Mouse (Mus musculus): ENCODE data around the gene Rbfox2. TPM values are rescaled to one million over a fixed set of nuclear protein-coding genes. Genes with fewer than 3 reads are reported as not detected.

Rbfox2 gene
- polyA plus RNA-seq, 1 experiment from 2014 or later = 78.4 TPM

- Histone ChIP-seq H3K4me1 (replicated peaks) (no peaks in the 10 kb centered on the region), H3K9ac (replicated peaks) (no peak overlapping the region), H3K27ac (no peak overlapping the region), H3K4me3 (replicated peaks) (no peak overlapping the region), H3K27me3 (no peaks in the 10 kb centered on the region), H3K36me3 (peaks cover 41% of the 10 kb centered on the region), H3K4me2 (no peak overlapping the region), H3K9me3 (no peaks in the 10 kb centered on the region)
- no peak for ATAC-seq (ENCODE audit: insufficient number of reproducible peaks, insufficient read depth, low FRiP score, low TSS enrichment, low read depth)
- 99% methylated on average over 7 of the region's 7 CpGs for WGBS
Measured at GRCm38 (mm10) chr15:77119666-77120065, 187.1 kb downstream of the Rbfox2 start.

DNA sequence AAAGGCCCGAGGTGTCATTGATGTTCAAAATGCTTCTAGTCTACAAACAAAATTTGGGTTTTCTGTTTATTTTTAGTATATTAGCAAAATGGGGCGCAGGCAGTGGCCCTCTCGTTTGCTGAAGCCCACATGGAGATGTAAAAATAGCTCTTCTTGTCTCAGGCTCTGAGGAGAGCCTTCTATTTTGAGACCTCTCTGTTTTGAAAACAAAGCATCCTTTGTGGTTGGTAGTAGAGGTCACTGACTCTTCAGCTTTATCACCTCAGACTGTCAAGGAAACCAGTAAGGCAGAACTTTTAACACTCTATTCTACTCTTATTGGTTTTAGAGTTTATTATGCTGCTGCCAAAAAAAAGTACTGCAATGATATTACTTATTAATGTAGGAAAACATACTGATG lies 189.6 kb downstream of the Rbfox2 start:
- H3K4me2 ChIP-seq = no peak overlapping the region
- WGBS = 81% methylated on average over 3 of the region's 3 CpGs
- no peak for ATAC-seq (ENCODE audit: insufficient number of reproducible peaks, insufficient read depth, low FRiP score, low TSS enrichment, low read depth)
- no peak overlapping the region for H3K9ac ChIP-seq (replicated peaks)
- H3K36me3 ChIP-seq = peaks cover 66% of the 10 kb centered on the region
- no peaks in the 10 kb centered on the region for H3K4me1 ChIP-seq (replicated peaks)
- no peaks in the 10 kb centered on the region for H3K9me3 ChIP-seq
- H3K4me3 ChIP-seq (replicated peaks) = no peak overlapping the region
- H3K27me3 ChIP-seq = no peaks in the 10 kb centered on the region
- no peak overlapping the region for H3K27ac ChIP-seq

DNA sequence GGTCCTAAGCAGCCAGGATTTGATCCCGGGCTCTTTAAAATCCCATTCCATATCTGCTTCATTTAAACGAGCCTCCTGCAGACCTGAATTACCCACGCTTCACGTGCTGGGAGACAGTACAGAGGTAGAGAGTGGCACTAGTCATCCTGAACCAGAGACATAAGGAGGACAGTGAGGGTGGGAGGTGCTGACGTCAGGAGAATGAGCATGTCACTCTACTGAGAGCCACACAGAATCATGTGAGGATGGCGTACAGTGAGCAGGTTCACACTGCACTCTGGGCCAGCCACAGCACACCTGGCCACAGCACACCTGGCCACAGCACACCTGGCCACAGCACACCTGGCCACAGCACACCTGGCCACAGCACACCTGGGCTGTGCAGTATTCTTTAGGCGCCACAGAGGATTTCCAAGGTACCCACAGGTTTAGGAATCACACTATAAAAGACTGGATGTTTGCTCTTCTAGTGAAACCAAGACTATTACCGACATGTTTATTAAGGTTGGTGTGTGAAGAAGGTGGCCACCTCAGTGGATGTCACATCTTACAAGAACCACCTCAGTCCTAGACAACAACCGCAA lies 190.6 kb downstream of the Rbfox2 start:
- 90% methylated on average over 9 of the region's 9 CpGs for WGBS
- no peak for ATAC-seq (ENCODE audit: insufficient number of reproducible peaks, insufficient read depth, low FRiP score, low TSS enrichment, low read depth)
- Histone ChIP-seq H3K4me3 (replicated peaks) (no peak overlapping the region), H3K4me2 (no peak overlapping the region), H3K4me1 (replicated peaks) (no peaks in the 10 kb centered on the region), H3K36me3 (peaks cover 74% of the 10 kb centered on the region), H3K27me3 (no peaks in the 10 kb centered on the region), H3K9me3 (no peaks in the 10 kb centered on the region), H3K9ac (replicated peaks) (no peak overlapping the region), H3K27ac (no peak overlapping the region)

DNA sequence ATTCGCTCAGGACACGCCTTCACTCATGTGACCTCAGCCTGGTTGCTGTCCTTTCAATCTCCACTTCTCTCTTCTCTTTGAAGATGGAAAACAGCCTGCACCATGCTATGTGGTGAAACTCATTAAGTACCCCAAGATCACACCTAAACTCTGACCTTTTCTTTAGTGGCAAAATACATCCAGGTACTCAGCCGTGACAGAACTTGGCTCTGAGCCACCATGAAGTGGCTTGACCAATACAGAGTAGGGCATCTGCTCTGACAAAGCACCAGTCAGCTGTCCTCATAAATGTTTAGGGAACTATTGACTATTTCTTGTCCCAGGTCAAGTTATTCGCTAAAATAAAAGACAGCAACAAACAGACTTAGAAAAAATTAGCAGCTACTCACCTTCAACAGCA lies 191.3 kb downstream of the Rbfox2 start:
- H3K4me3 ChIP-seq (replicated peaks) = no peak overlapping the region
- ATAC-seq (ENCODE audit: insufficient number of reproducible peaks, insufficient read depth, low FRiP score, low TSS enrichment, low read depth) = no peak
- no peaks in the 10 kb centered on the region for H3K27me3 ChIP-seq
- H3K36me3 ChIP-seq = peaks cover 75% of the 10 kb centered on the region
- H3K4me2 ChIP-seq = no peak overlapping the region
- H3K4me1 ChIP-seq (replicated peaks) = no peaks in the 10 kb centered on the region
- H3K9me3 ChIP-seq = no peaks in the 10 kb centered on the region
- H3K9ac ChIP-seq (replicated peaks) = no peak overlapping the region
- no peak overlapping the region for H3K27ac ChIP-seq
- 80% methylated on average over 4 of the region's 4 CpGs for WGBS

GRCm38 (mm10) chr15:77113591-77113990 lies 193.2 kb downstream of the Rbfox2 start:
- ATAC-seq (ENCODE audit: insufficient number of reproducible peaks, insufficient read depth, low FRiP score, low TSS enrichment, low read depth) = no peak
- no peak overlapping the region for H3K4me3 ChIP-seq (replicated peaks)
- H3K27ac ChIP-seq = no peak overlapping the region
- H3K9ac ChIP-seq (replicated peaks) = no peak overlapping the region
- WGBS = 85% methylated on average over 9 of the region's 9 CpGs
- no peaks in the 10 kb centered on the region for H3K27me3 ChIP-seq
- H3K9me3 ChIP-seq = no peaks in the 10 kb centered on the region
- H3K4me1 ChIP-seq (replicated peaks) = no peaks in the 10 kb centered on the region
- H3K4me2 ChIP-seq = no peak overlapping the region
- peaks cover 69% of the 10 kb centered on the region for H3K36me3 ChIP-seq

- H3K27ac ChIP-seq = no peak overlapping the region
- H3K4me1 ChIP-seq (replicated peaks) = no peaks in the 10 kb centered on the region
- ATAC-seq (ENCODE audit: insufficient number of reproducible peaks, insufficient read depth, low FRiP score, low TSS enrichment, low read depth) = no peak
- peaks cover 80% of the 10 kb centered on the region for H3K36me3 ChIP-seq
- H3K9ac ChIP-seq (replicated peaks) = no peak overlapping the region
- no peak overlapping the region for H3K4me3 ChIP-seq (replicated peaks)
- WGBS = 95% methylated on average over 2 of the region's 2 CpGs
- no peaks in the 10 kb centered on the region for H3K27me3 ChIP-seq
- no peak overlapping the region for H3K4me2 ChIP-seq
- no peaks in the 10 kb centered on the region for H3K9me3 ChIP-seq
Measured at GRCm38 (mm10) chr15:77112378-77112777, 194.4 kb downstream of the Rbfox2 start.

GRCm38 (mm10) chr15:77111924-77112323 lies 194.9 kb downstream of the Rbfox2 start:
- Histone ChIP-seq H3K9me3 (no peaks in the 10 kb centered on the region), H3K36me3 (peaks cover 83% of the 10 kb centered on the region), H3K9ac (replicated peaks) (no peak overlapping the region), H3K27me3 (no peaks in the 10 kb centered on the region), H3K27ac (no peak overlapping the region), H3K4me1 (replicated peaks) (no peaks in the 10 kb centered on the region), H3K4me3 (replicated peaks) (no peak overlapping the region), H3K4me2 (no peak overlapping the region)
- no peak for ATAC-seq (ENCODE audit: insufficient number of reproducible peaks, insufficient read depth, low FRiP score, low TSS enrichment, low read depth)
- WGBS = 85% methylated on average over 7 of the region's 7 CpGs

DNA sequence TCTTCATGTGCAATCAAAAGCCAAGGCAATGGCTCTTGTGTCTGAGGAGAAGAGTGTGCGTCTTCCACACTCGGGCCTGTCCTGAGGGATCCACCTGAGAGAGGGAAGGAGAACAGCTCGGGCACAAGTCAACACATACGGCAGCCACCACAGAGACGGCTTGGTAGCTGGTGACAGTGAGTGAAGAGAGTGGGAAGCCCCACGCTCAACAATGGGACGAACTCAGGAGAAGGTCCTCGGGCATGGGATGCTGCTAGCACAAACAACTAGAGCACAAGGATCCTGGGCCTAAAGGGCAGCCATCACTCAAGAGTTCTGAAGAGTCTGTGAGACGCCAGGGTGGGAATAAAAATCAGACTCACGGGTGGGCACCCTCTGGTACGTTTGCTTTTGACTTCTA lies 196.4 kb downstream of the Rbfox2 start:
- H3K9me3 ChIP-seq = no peaks in the 10 kb centered on the region
- peaks cover 71% of the 10 kb centered on the region for H3K36me3 ChIP-seq
- no peak overlapping the region for H3K9ac ChIP-seq (replicated peaks)
- H3K27me3 ChIP-seq = no peaks in the 10 kb centered on the region
- WGBS = 93% methylated on average over 11 of the region's 11 CpGs
- no peak overlapping the region for H3K4me3 ChIP-seq (replicated peaks)
- no peak overlapping the region for H3K4me2 ChIP-seq
- H3K4me1 ChIP-seq (replicated peaks) = no peaks in the 10 kb centered on the region
- H3K27ac ChIP-seq = no peak overlapping the region
- no peak for ATAC-seq (ENCODE audit: insufficient number of reproducible peaks, insufficient read depth, low FRiP score, low TSS enrichment, low read depth)

- 82% methylated on average over 10 of the region's 10 CpGs for WGBS
- Histone ChIP-seq H3K9me3 (no peaks in the 10 kb centered on the region), H3K4me1 (replicated peaks) (no peaks in the 10 kb centered on the region), H3K27ac (no peak overlapping the region), H3K4me2 (no peak overlapping the region), H3K27me3 (no peaks in the 10 kb centered on the region), H3K36me3 (peaks cover 49% of the 10 kb centered on the region), H3K9ac (replicated peaks) (no peak overlapping the region), H3K4me3 (replicated peaks) (no peak overlapping the region)
- no peak for ATAC-seq (ENCODE audit: insufficient number of reproducible peaks, insufficient read depth, low FRiP score, low TSS enrichment, low read depth)
Measured at GRCm38 (mm10) chr15:77107169-77107908, 199.5 kb downstream of the Rbfox2 start.

DNA sequence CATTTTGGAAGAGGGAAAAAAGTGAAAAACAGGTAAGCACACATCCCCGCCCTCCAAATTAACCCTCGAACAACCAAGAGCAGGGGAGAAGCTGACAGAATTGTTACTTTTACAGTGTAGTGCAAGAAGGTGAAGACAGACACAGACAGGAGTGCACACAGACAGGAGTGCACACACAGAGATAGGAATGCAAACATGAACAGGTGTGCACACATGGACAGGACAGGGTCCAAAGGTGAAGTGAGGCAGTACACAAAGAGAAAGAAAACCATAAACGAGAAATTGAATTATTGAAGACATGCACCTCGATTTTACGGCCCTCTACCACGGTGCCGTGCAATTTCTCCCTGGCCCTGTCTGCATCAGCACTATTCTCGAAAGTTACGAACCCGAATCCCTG lies 201.5 kb downstream of the Rbfox2 start:
- Histone ChIP-seq H3K27me3 (no peaks in the 10 kb centered on the region), H3K4me3 (replicated peaks) (no peak overlapping the region), H3K9ac (replicated peaks) (no peak overlapping the region), H3K27ac (no peak overlapping the region), H3K4me2 (no peak overlapping the region), H3K9me3 (no peaks in the 10 kb centered on the region), H3K36me3 (peaks cover 53% of the 10 kb centered on the region), H3K4me1 (replicated peaks) (no peaks in the 10 kb centered on the region)
- 83% methylated on average over 10 of the region's 10 CpGs for WGBS
- no peak for ATAC-seq (ENCODE audit: insufficient number of reproducible peaks, insufficient read depth, low FRiP score, low TSS enrichment, low read depth)

GRCm38 (mm10) chr15:77104349-77105158 lies 202.2 kb downstream of the Rbfox2 start:
- H3K9ac ChIP-seq (replicated peaks) = no peak overlapping the region
- no peak overlapping the region for H3K4me3 ChIP-seq (replicated peaks)
- H3K27me3 ChIP-seq = no peaks in the 10 kb centered on the region
- whole genome bisulfite sequencing = 84% methylated on average over 10 of the region's 10 CpGs
- peaks cover 53% of the 10 kb centered on the region for H3K36me3 ChIP-seq
- no peak for ATAC-seq (ENCODE audit: insufficient number of reproducible peaks, insufficient read depth, low FRiP score, low TSS enrichment, low read depth)
- no peak overlapping the region for H3K4me2 ChIP-seq
- H3K9me3 ChIP-seq = no peaks in the 10 kb centered on the region
- H3K27ac ChIP-seq = peak overlapping the region; percentile 12; the same call in 1 of the 2 replicates
- H3K4me1 ChIP-seq (replicated peaks) = no peaks in the 10 kb centered on the region; the same call in 1 of the 2 replicates
